Mouse (Mus musculus): ENCODE results near the gene Ifna5. TPM values are rescaled to one million over a fixed set of nuclear protein-coding genes. Genes with fewer than 3 reads are reported as not detected.

Ifna5 gene
- not detected in 2 replicates for total RNA-seq (2023)

DNA sequence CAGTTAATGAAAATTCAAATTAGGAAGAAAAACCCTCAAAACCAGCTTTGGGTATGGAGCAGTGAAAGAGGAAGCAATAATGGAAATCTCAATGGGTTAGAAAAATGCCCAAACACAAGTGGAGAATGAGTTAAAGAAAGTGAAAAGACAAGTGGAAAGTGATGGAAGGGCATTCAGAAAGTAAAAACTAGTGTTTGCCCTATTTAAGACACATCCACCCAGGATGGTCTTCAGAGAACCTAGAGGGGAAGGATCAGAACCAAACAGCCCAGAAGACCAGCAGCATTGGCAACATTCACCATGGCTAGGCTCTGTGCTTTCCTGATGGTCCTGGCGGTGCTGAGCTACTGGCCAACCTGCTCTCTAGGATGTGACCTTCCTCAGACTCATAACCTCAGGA lies at the start of gene Ifna5:
Gene Ifna5, plus strand, starts transcription at position 301 of the 400 bp plus-strand sequence.

DNA sequence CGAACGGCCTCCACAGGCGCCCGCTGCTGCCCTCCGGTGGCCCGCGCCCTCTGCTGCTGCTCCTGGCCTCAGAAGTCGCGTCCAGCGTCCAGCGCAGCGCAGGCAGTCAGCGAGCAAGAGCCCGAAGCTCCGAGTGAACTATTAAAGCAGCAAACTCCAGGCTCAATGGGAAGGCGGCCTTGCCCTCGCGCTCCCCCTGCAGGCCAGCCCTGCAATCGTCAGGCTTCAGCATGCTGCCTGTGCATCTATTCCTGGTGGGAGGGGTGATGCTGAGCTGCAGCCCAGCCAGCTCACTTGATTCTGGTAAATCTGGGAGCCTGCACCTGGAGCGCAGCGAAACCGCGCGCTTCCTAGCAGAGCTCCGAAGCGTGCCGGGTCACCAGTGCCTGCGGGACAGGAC lies 46.9 kb upstream of the Ifna5 start, which contains the start of gene Gm13277:
Gene Gm13277, plus strand, starts transcription at position 231 of the 400 bp plus-strand sequence.

DNA sequence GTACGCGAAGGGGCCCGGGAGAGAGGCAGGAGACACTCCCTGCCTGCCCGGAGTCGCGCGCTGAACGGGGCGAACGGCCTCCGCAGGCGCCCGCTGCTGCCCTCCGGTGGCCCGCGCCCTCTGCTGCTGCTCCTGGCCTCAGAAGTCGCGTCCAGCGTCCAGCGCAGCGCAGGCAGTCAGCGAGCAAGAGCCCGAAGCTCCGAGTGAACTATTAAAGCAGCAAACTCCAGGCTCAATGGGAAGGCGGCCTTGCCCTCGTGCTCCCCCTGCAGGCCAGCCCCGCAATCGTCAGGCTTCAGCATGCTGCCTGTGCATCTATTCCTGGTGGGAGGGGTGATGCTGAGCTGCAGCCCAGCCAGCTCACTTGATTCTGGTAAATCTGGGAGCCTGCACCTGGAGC lies 44.1 kb upstream of the Ifna5 start, which contains the start of gene Gm13278:
Gene Gm13278, plus strand, starts transcription at position 301 of the 400 bp plus-strand sequence.

GRCm38 (mm10) chr4:88793936-88794675 lies 41.2 kb upstream of the Ifna5 start, which contains the start of gene Gm13275:
TSS of gene Gm13275 (plus strand) at chr4:88794487.

DNA sequence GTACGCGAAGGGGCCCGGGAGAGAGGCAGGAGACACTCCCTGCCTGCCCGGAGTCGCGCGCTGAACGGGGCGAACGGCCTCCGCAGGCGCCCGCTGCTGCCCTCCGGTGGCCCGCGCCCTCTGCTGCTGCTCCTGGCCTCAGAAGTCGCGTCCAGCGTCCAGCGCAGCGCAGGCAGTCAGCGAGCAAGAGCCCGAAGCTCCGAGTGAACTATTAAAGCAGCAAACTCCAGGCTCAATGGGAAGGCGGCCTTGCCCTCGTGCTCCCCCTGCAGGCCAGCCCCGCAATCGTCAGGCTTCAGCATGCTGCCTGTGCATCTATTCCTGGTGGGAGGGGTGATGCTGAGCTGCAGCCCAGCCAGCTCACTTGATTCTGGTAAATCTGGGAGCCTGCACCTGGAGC lies 38.2 kb upstream of the Ifna5 start, which contains the start of gene Gm13279:
Gene Gm13279, plus strand, starts transcription at position 301 of the 400 bp plus-strand sequence.

DNA sequence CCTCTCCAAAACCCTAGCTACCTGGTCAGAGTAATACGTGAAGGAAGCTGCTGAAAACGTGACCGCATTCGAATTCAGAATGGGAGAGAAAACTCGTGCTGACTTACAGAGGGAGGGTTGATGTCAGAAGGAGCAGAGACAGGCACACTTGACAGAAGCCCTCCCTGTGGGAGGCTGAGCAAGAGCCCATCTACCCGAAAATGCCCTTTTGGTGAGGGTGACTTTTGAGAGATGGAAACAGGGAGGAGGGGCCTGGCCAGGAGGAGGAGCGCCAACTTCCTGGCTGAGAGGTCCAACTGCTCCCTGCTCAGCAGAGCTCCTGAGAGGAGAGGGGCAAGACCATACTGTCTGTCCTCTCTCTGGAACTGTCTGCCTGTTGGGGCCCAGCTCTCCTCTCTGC lies 36.0 kb upstream of the Ifna5 start, which contains the start of gene Gm13285:
Gene Gm13285, plus strand, starts transcription at position 301 of the 400 bp plus-strand sequence.

GRCm38 (mm10) chr4:88802954-88803353 lies 32.4 kb upstream of the Ifna5 start, which contains the start of gene Gm13287:
TSS of gene Gm13287 (plus strand) at chr4:88803254.

DNA sequence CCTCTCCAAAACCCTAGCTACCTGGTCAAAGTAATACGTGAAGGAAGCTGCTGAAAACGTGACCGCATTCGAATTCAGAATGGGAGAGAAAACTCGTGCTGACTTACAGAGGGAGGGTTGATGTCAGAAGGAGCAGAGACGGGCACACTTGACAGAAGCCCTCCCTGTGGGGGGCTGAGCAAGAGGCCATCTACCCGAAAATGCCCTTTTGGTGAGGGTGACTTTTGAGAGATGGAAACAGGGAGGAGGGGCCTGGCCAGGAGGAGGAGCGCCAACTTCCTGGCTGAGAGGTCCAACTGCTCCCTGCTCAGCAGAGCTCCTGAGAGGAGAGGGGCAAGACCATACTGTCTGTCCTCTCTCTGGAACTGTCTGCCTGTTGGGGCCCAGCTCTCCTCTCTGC lies 30.1 kb upstream of the Ifna5 start, which contains the start of gene Gm13288:
Gene Gm13288, plus strand, starts transcription at position 301 of the 400 bp plus-strand sequence.

GRCm38 (mm10) chr4:88815928-88816327 lies 19.4 kb upstream of the Ifna5 start, which contains the start of gene Ifna7:
TSS of gene Ifna7 (plus strand) at chr4:88816228.

GRCm38 (mm10) chr4:88819659-88820058 lies 15.7 kb upstream of the Ifna5 start, which contains the start of gene Ifna11:
TSS of gene Ifna11 (plus strand) at chr4:88819959.

GRCm38 (mm10) chr4:88827116-88827515 lies 8.2 kb upstream of the Ifna5 start, which contains the start of gene Ifna6:
TSS of gene Ifna6 (plus strand) at chr4:88827416.

DNA sequence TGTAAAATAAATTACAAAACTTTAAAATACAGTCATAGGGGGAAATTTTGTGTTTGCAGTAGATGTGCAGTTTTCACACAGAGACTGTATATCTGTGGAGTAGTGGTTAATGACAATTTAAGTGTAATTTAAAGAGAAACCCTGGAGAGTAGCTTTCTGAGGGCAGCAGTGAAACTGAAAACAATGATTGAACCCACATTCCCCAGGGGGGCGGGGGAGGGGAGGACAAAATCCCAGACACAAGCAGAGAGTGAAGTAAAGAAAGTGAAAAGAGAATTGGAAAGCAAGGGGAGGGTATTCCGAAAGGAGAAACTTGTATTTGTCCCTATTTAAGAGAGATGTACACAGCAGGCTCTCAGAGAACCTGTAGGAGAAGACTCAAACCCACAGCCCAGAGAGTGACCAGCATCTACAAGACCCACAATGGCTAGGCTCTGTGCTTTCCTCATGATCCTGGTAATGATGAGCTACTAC lies 6.2 kb downstream of the Ifna5 start, which contains the start of gene Ifna4:
Gene Ifna4, plus strand, starts transcription at position 424 of the 474 bp plus-strand sequence.

DNA sequence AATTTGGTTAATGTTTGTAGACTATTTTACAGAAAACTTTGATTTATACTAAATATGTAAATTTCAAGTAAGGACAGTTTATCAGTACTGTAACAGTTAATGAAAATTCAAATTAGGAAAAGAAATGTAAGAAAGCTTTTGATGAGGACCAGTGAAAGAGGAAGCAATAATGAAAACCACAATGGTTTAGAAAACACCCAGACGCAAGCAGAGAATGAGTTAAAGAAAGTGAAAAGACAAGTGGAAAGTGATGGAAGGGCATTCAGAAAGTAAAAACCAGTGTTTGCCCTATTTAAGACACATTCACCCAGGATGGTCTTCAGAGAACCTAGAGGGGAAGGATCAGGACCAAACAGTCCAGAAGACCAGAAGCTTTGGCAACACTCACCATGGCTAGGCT lies 14.4 kb downstream of the Ifna5 start, which contains the start of gene Ifna1:
Gene Ifna1, plus strand, starts transcription at position 390 of the 400 bp plus-strand sequence.

DNA sequence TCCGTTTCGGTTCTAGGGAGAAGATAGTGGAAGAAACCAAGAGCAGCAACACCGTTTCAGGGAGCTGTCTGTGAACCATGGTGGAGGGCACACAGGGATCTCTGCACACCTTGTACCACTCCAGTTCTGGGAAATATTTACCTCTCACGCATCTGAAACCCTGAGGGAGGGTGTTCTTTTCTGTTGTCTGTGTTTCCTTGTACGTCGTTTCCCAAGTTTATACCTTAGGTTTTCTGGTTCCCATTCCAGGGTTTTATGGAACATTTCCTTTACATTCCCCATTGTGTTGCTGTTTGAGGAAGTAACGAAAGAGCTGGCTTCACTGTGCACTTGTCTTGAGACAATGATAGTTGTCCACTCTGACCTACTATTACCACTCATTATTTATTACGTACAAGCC lies 44.8 kb downstream of the Ifna5 start, which contains the start of gene Ifne:
Gene Ifne, minus strand, starts transcription at position 101 of the 400 bp plus-strand sequence.

Other genes starting within 250 kb of the Ifna5 start
- gene Ifna9, start 243.1 kb upstream of the Ifna5 start, total RNA-seq (2023): not detected in 2 replicates
- not detected in 2 replicates for gene Ifna12, start 232.1 kb upstream of the Ifna5 start, total RNA-seq (2023)
- gene C87499, start 201.1 kb upstream of the Ifna5 start, total RNA-seq (2023): not detected in 2 replicates
- not detected in 2 replicates for gene Ifna13, start 191.1 kb upstream of the Ifna5 start, total RNA-seq (2023)
- not detected in 2 replicates for gene Ifna16, start 158.6 kb upstream of the Ifna5 start, total RNA-seq (2023)
- not detected in 2 replicates for gene Ifna2, start 151.6 kb upstream of the Ifna5 start, total RNA-seq (2023)
- gene Ifnab, start 144.2 kb upstream of the Ifna5 start, total RNA-seq (2023): not detected in 2 replicates
- 0.63 TPM in 1 of 2 replicates, not detected in the other for gene Gm26566, start 113.7 kb upstream of the Ifna5 start, total RNA-seq (2023)
- gene Klhl9, start 113.1 kb upstream of the Ifna5 start, total RNA-seq (2023): 48.2 and 49.4 TPM in 2 replicates
- gene Gm13271, start 80.7 kb upstream of the Ifna5 start, total RNA-seq (2023): not detected in 2 replicates
- not detected in 2 replicates for gene Gm13283, start 75.4 kb upstream of the Ifna5 start, total RNA-seq (2023)
- gene Gm13290, start 61.7 kb upstream of the Ifna5 start, total RNA-seq (2023): 0.54 TPM in 1 of 2 replicates, not detected in the other
- gene Gm13289, start 58.6 kb upstream of the Ifna5 start, total RNA-seq (2023): not detected in 2 replicates
- gene Gm13272, start 55.7 kb upstream of the Ifna5 start, total RNA-seq (2023): not detected in 2 replicates
- gene Ifnz, start 53.4 kb upstream of the Ifna5 start, total RNA-seq (2023): not detected in 2 replicates
- not detected in 2 replicates for gene Gm13276, start 49.8 kb upstream of the Ifna5 start, total RNA-seq (2023)
- gene Gm13277, start 46.9 kb upstream of the Ifna5 start, total RNA-seq (2023): not detected in 2 replicates
- gene Gm13278, start 44.0 kb upstream of the Ifna5 start, total RNA-seq (2023): not detected in 2 replicates
- not detected in 2 replicates for gene Gm13275, start 41.0 kb upstream of the Ifna5 start, total RNA-seq (2023)
- not detected in 2 replicates for gene Gm13279, start 38.1 kb upstream of the Ifna5 start, total RNA-seq (2023)
- gene Gm13285, start 35.9 kb upstream of the Ifna5 start, total RNA-seq (2023): 0.45 TPM in 1 of 2 replicates, not detected in the other
- gene Gm13287, start 32.3 kb upstream of the Ifna5 start, total RNA-seq (2023): not detected in 2 replicates
- gene Gm13288, start 30.0 kb upstream of the Ifna5 start, total RNA-seq (2023): not detected in 2 replicates
- gene Ifna7, start 19.3 kb upstream of the Ifna5 start, total RNA-seq (2023): not detected in 2 replicates
- gene Ifna11, start 15.6 kb upstream of the Ifna5 start, total RNA-seq (2023): not detected in 2 replicates
- gene Ifna6, start 8.1 kb upstream of the Ifna5 start, total RNA-seq (2023): not detected in 2 replicates
- not detected in 2 replicates for gene Ifna4, start 6.3 kb downstream of the Ifna5 start, total RNA-seq (2023)
- not detected in 2 replicates for gene Ifna1, start 14.6 kb downstream of the Ifna5 start, total RNA-seq (2023)
- gene Ifne, start 44.7 kb downstream of the Ifna5 start, total RNA-seq (2023): not detected in 2 replicates

Data from neutrophil, adult 65 days (primary cell).